Mouse (Mus musculus) spleen, adult 2 months (tissue): ENCODE data around the gene Rab21.

Experiments used
- CTCF ChIP-seq: fragments of 200-500 bp; IDR thresholded peaks from 2 replicates; pipeline ENCODE4 v1.5.1; 2011; ENCODE audit warnings: mild to moderate bottlenecking, inconsistent platforms; ENCODE audit not compliant: insufficient read depth, insufficient read length, insufficient replicate concordance; ENCODE audit errors: extremely low read depth
- POLR2A ChIP-seq: fragments of 200-500 bp; IDR thresholded peaks from 2 replicates; pipeline ENCODE4 v1.6.1; 2011; ENCODE audit warnings: low read depth, low read length, inconsistent platforms

DNA sequence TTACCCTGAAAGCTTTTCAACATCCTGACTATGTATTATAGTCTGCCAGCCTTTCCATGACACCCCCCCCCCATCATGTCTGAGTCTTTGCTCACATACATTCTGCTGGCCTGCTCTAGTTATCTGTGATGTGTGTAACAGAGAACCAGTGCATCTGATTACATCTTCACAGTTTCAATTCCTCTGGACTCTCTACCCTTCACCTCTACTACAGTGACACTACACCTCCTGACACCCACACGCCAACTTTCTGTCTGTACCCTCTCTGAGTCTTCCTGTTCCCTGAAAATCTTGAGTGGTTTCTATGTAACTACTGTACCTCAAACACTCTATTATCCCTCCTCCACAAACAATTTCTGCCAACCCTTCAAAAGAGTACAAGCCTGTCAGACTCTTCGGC is 69.9 kb downstream of the Rab21 start:
- no peak for TF ChIP-seq POLR2A
- no peak for TF ChIP-seq CTCF
